Mouse (Mus musculus) small intestine, adult 2 months (tissue): Measurements from ENCODE around the gene Atg14.

Source experiments
- CTCF ChIP-seq: fragments of 200-500 bp; IDR thresholded peaks from 2 replicates; pipeline ENCODE4 v1.5.1; 2012; ENCODE audit warnings: low read depth, mild to moderate bottlenecking, control low read depth, inconsistent platforms, low read length, moderate library complexity, mixed read lengths; ENCODE audit not compliant: insufficient replicate concordance, insufficient read length; ENCODE audit errors: extremely low read depth
- POLR2A ChIP-seq: fragments of 200-500 bp; IDR thresholded peaks from 2 replicates; pipeline ENCODE4 v1.6.1; 2012; ENCODE audit warnings: low read depth, mild to moderate bottlenecking, control low read depth, inconsistent platforms, low read length, moderate library complexity

DNA sequence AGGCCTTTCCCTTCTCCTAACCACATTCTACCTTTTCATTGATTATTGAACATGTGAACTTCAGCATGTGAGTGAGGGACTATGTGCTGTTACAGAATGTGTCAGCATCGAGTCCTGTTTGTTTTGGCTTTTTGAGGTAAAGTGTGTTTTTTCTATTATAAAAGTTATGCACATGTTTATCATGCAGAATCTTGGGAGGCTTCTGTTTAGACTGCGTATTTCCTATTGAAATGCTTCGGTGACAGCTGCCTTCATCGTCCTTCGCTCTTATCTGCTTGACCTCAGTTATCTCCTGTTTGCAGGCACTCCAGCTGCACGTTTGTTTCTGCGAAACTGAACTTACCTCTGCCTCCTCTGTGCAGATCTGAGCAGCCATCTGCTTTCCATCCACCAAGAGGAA is 48.1 kb downstream of the Atg14 start:
- no peak for TF ChIP-seq CTCF
- no peak for TF ChIP-seq POLR2A
